Mouse (Mus musculus) mature B cell (primary cell): ENCODE results near the gene Hexim2.

Experiments used
- in situ Hi-C: fragments of 300-500 bp; cut with MboI; formaldehyde crosslinking; loops from 2 replicates; pipeline ENCODE4 v1.14.3; 2019

Gene Hexim2

GRCm38 (mm10) chr11:103111881-103112551 is 20.2 kb upstream of the Hexim2 start:
- in situ Hi-C loops, result no loop called here

GRCm38 (mm10) chr11:103112552-103112912 is 19.7 kb upstream of the Hexim2 start:
- in situ Hi-C loops, result no loop called here

- in situ Hi-C loops, result no loop called here
Observed at GRCm38 (mm10) chr11:103113005-103113404, 19.2 kb upstream of the Hexim2 start.

GRCm38 (mm10) chr11:103113771-103114170 is 18.5 kb upstream of the Hexim2 start:
- in situ Hi-C loops, result no loop called here

- in situ Hi-C loops, result no loop called here
Observed at GRCm38 (mm10) chr11:103114270-103114943, 17.8 kb upstream of the Hexim2 start.

GRCm38 (mm10) chr11:103115163-103116007 is 16.8 kb upstream of the Hexim2 start:
- in situ Hi-C loops, result no loop called here

- in situ Hi-C loops, result no loop called here
Observed at GRCm38 (mm10) chr11:103116008-103116818, 16.0 kb upstream of the Hexim2 start, which contains the start of gene Hexim1. Hexim1 (plus strand) TSS chr11:103116231.

- in situ Hi-C loops, result no loop called here
Observed at GRCm38 (mm10) chr11:103116959-103117590, 15.2 kb upstream of the Hexim2 start.

- in situ Hi-C loops, result no loop called here
Observed at GRCm38 (mm10) chr11:103117591-103118009, 14.6 kb upstream of the Hexim2 start.

- in situ Hi-C loops, result no loop called here
Observed at GRCm38 (mm10) chr11:103118866-103119265, 13.4 kb upstream of the Hexim2 start.

- in situ Hi-C loops, result no loop called here
Observed at GRCm38 (mm10) chr11:103119609-103120008, 12.6 kb upstream of the Hexim2 start.

GRCm38 (mm10) chr11:103120315-103120714 is 11.9 kb upstream of the Hexim2 start:
- in situ Hi-C loops, result no loop called here

GRCm38 (mm10) chr11:103132576-103133455 is 587 bp downstream of the Hexim2 start:
- in situ Hi-C loops, result no loop called here

- in situ Hi-C loops, result no loop called here
Observed at GRCm38 (mm10) chr11:103133456-103134185, 1.4 kb downstream of the Hexim2 start.

- in situ Hi-C loops, result no loop called here
Observed at GRCm38 (mm10) chr11:103134221-103134620, 2.0 kb downstream of the Hexim2 start.

- in situ Hi-C loops, result no loop called here
Observed at GRCm38 (mm10) chr11:103136039-103136577, 3.9 kb downstream of the Hexim2 start.

GRCm38 (mm10) chr11:103139951-103140762 is 7.9 kb downstream of the Hexim2 start:
- in situ Hi-C loops, result no loop called here

- in situ Hi-C loops, result no loop called here
Observed at GRCm38 (mm10) chr11:103140763-103141100, 8.5 kb downstream of the Hexim2 start.
